Mouse (Mus musculus): ENCODE measurements around the gene Myoz1.

DNA sequence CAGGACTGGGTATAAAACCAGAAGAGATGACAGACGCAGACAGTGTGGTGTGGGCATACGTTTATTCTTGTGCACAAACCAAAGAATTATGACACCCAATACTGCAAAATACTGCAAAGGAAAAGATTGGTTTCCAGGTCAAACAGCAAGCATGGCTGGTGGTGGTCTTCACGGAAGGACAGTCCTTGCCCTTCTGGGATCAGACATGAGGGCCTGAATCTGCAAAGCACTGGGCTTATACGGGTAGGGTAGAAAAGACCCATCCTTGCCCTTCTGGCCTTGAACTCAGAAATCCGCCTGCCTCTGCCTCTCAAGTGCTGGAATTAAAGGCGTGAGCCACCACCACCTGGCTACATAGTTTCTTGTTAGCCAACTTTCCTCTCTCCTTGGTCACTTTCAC, 2.6 kb upstream of the Myoz1 start:
- no peak for TF ChIP-seq POLR2A (IDR thresholded peaks at IDR 0.05; ENCODE audit: extremely low read depth, insufficient read depth, low read length)
- TF ChIP-seq CTCF (IDR thresholded peaks at IDR 0.05; ENCODE audit: low read depth, low read length): no peak
